Mouse (Mus musculus) liver, embryonic 11.5 days (tissue): ENCODE results near the gene Myo18a. TPM values are rescaled to one million over a fixed set of nuclear protein-coding genes. Genes with fewer than 3 reads are reported as not detected.

Experiments
- ATAC-seq: fragments of 200-750 bp; cut with Nextera tagmentation; replicated peaks from 2 replicates; pipeline ENCODE4 v1.8.0; 2017; ENCODE audit warnings: moderate number of reproducible peaks, mild to moderate bottlenecking, moderate TSS enrichment, moderate library complexity; ENCODE audit not compliant: low FRiP score
- DNase-seq: peaks from one replicate; pipeline ENCODE4 v3.0.0-alpha.2; 2017; ENCODE audit warnings: low spot score
- H3K27ac ChIP-seq: fragments of 300-500 bp; sonication (generic); 2 replicates; pipeline ENCODE4 v1.5.1; 2014; ENCODE audit warnings: mild to moderate bottlenecking, low read depth, low read length, control low read depth
- H3K27me3 ChIP-seq: fragments of 300-500 bp; sonication (generic); replicated peaks from 2 replicates; pipeline ENCODE4 v1.6.1; 2014; ENCODE audit warnings: low read length, mixed read lengths; ENCODE audit not compliant: control insufficient read depth, insufficient read depth
- H3K36me3 ChIP-seq: fragments of 300-500 bp; sonication (generic); 2 replicates; pipeline ENCODE4 v1.6.1; 2014; ENCODE audit warnings: mild to moderate bottlenecking, low read length, moderate library complexity, mixed read lengths; ENCODE audit not compliant: control insufficient read depth, insufficient read depth
- H3K4me1 ChIP-seq: fragments of 300-500 bp; sonication (generic); replicated peaks from 2 replicates; pipeline ENCODE4 v1.6.1; 2014; ENCODE audit warnings: low read length, mixed read lengths; ENCODE audit not compliant: control insufficient read depth, insufficient read depth
- H3K4me2 ChIP-seq: fragments of 300-500 bp; sonication (generic); 2 replicates; pipeline ENCODE4 v1.6.1; 2014; ENCODE audit warnings: mild to moderate bottlenecking, control low read depth, moderate library complexity
- H3K4me3 ChIP-seq: fragments of 300-500 bp; sonication (generic); 2 replicates; pipeline ENCODE4 v1.5.1; 2014; ENCODE audit warnings: low read depth, low read length, control low read depth
- H3K9ac ChIP-seq: fragments of 300-500 bp; sonication (generic); 2 replicates; pipeline ENCODE4 v1.6.1; 2014; ENCODE audit warnings: low read depth, low read length, control low read depth
- H3K9me3 ChIP-seq: fragments of 300-500 bp; sonication (generic); 2 replicates; pipeline ENCODE4 v1.6.1; 2016; ENCODE audit warnings: low read length, inconsistent platforms, mixed read lengths; ENCODE audit not compliant: control insufficient read depth
- WGBS: fragments of 180-500 bp; shearing (Covaris S2); extraction: QIAGEN DNeasy Blood & Tissue Kit; methylation state at CpG from one replicate; pipeline ENCODE4 v1.1.7; 2014; 5-methylcytosine and 5-hydroxymethylcytosine counted together
- polyA plus RNA-seq: library from polyadenylated mRNA; unstranded; fragments of >200 nt; fragmentation: Nextera tagmentation; extraction: Ambion mirVana; gene quantifications from 2 replicates; pipeline ENCODE4 v1.2.1, GENCODE M21; 2014

The Myo18a gene
- polyA plus RNA-seq, 1 experiment from 2014 or later: 37.1 TPM

GRCm38 (mm10) chr11:77810018-77810417 is 47.0 kb downstream of the Myo18a start:
- no peak overlapping the region for H3K27ac ChIP-seq
- no peak overlapping the region for H3K4me3 ChIP-seq
- peaks cover 11% of the 10 kb centered on the region; the same call in 1 of the 2 replicates for H3K4me1 ChIP-seq
- H3K27me3 ChIP-seq: no peaks in the 10 kb centered on the region
- ATAC-seq (no peak), DNase-seq (no peak)
- H3K4me2 ChIP-seq: no peak overlapping the region
- whole genome bisulfite sequencing: 63% methylated on average over 6 of the region's 6 CpGs
- no peak overlapping the region for H3K9ac ChIP-seq
- H3K9me3 ChIP-seq: no peaks in the 10 kb centered on the region
- peaks cover 3% of the 10 kb centered on the region; the same call in 1 of the 2 replicates for H3K36me3 ChIP-seq

- Histone ChIP-seq H3K36me3 (peaks cover 16% of the 10 kb centered on the region), H3K4me1 (peaks cover 3% of the 10 kb centered on the region; the same call in 1 of the 2 replicates), H3K27me3 (no peaks in the 10 kb centered on the region), H3K4me2 (no peak overlapping the region), H3K27ac (no peak overlapping the region), H3K9me3 (no peaks in the 10 kb centered on the region), H3K4me3 (no peak overlapping the region), H3K9ac (no peak overlapping the region)
- DNase-seq (no peak), ATAC-seq (no peak)
- 79% methylated on average over 2 of the region's 2 CpGs for WGBS
These were observed 50.9 kb downstream of the Myo18a start for GRCm38 (mm10) chr11:77813969-77814368.

GRCm38 (mm10) chr11:77816003-77816402 is 53.0 kb downstream of the Myo18a start:
- Histone ChIP-seq H3K9ac (no peak overlapping the region), H3K36me3 (peaks cover 26% of the 10 kb centered on the region), H3K4me2 (no peak overlapping the region), H3K4me3 (no peak overlapping the region), H3K9me3 (no peaks in the 10 kb centered on the region), H3K27ac (no peak overlapping the region), H3K27me3 (no peaks in the 10 kb centered on the region), H3K4me1 (no peaks in the 10 kb centered on the region)
- DNase-seq (peak; percentile 55), ATAC-seq (no peak; the same call in 1 of the 2 replicates)
- WGBS: 31% methylated on average over 3 of the region's 3 CpGs

GRCm38 (mm10) chr11:77821648-77822047 is 58.6 kb downstream of the Myo18a start:
- no peak for ATAC-seq
- Histone ChIP-seq H3K4me1 (no peaks in the 10 kb centered on the region), H3K36me3 (peaks cover 34% of the 10 kb centered on the region), H3K4me3 (no peak overlapping the region), H3K4me2 (no peak overlapping the region), H3K9ac (no peak overlapping the region), H3K27ac (no peak overlapping the region), H3K9me3 (no peaks in the 10 kb centered on the region), H3K27me3 (no peaks in the 10 kb centered on the region)
- no peak for DNase-seq
- 27% methylated on average over 8 of the region's 8 CpGs for WGBS

GRCm38 (mm10) chr11:77822781-77823180 is 59.7 kb downstream of the Myo18a start:
- Histone ChIP-seq H3K27me3 (no peaks in the 10 kb centered on the region), H3K27ac (no peak overlapping the region), H3K4me1 (no peaks in the 10 kb centered on the region), H3K9me3 (no peaks in the 10 kb centered on the region), H3K4me2 (no peak overlapping the region), H3K9ac (no peak overlapping the region), H3K36me3 (peaks cover 36% of the 10 kb centered on the region), H3K4me3 (no peak overlapping the region)
- 24% methylated on average over 7 of the region's 7 CpGs for WGBS
- DNase-seq (peak; percentile 69), ATAC-seq (no peak)

GRCm38 (mm10) chr11:77825853-77826252 is 62.8 kb downstream of the Myo18a start:
- Histone ChIP-seq H3K4me3 (no peak overlapping the region), H3K4me1 (no peaks in the 10 kb centered on the region), H3K9me3 (no peaks in the 10 kb centered on the region), H3K9ac (no peak overlapping the region), H3K27ac (no peak overlapping the region), H3K36me3 (peaks cover 35% of the 10 kb centered on the region), H3K27me3 (no peaks in the 10 kb centered on the region), H3K4me2 (no peak overlapping the region)
- WGBS: 10% methylated on average over 5 of the region's 5 CpGs
- ATAC-seq: no peak
- DNase-seq: peak; percentile 50

- Histone ChIP-seq H3K4me3 (no peak overlapping the region), H3K4me2 (no peak overlapping the region), H3K36me3 (peaks cover 33% of the 10 kb centered on the region), H3K27ac (no peak overlapping the region), H3K27me3 (no peaks in the 10 kb centered on the region), H3K9me3 (no peaks in the 10 kb centered on the region), H3K9ac (no peak overlapping the region), H3K4me1 (no peaks in the 10 kb centered on the region)
- ATAC-seq (no peak), DNase-seq (no peak)
- WGBS: 79% methylated on average over 3 of the region's 3 CpGs
These were observed 63.3 kb downstream of the Myo18a start for GRCm38 (mm10) chr11:77826311-77826710.

GRCm38 (mm10) chr11:77827241-77827995 is 64.4 kb downstream of the Myo18a start:
- peak; percentile 29; the same call in 1 of the 2 replicates for ATAC-seq

GRCm38 (mm10) chr11:77828163-77828562 is 65.1 kb downstream of the Myo18a start:
- no peak for DNase-seq
- Histone ChIP-seq H3K4me1 (no peaks in the 10 kb centered on the region), H3K4me3 (no peak overlapping the region), H3K9ac (no peak overlapping the region), H3K4me2 (no peak overlapping the region), H3K27ac (no peak overlapping the region), H3K9me3 (no peaks in the 10 kb centered on the region), H3K27me3 (no peaks in the 10 kb centered on the region), H3K36me3 (peaks cover 40% of the 10 kb centered on the region)
- no peak for ATAC-seq
- 91% methylated on average over 5 of the region's 5 CpGs for WGBS

More at GRCm38 (mm10) chr11:77827241-77827995, 64.4 kb downstream of the Myo18a start:
- Histone ChIP-seq H3K36me3 (peaks cover 34% of the 10 kb centered on the region), H3K4me1 (no peaks in the 10 kb centered on the region), H3K27me3 (no peaks in the 10 kb centered on the region), H3K9ac (no peak overlapping the region), H3K9me3 (no peaks in the 10 kb centered on the region), H3K27ac (no peak overlapping the region), H3K4me2 (no peak overlapping the region), H3K4me3 (no peak overlapping the region)
- 65% methylated on average over 18 of the region's 18 CpGs for WGBS
- no peak for DNase-seq
